Mouse (Mus musculus) lung, postnatal 0 days (tissue): ENCODE results near the gene Zfp428. TPM values are rescaled to one million over a fixed set of nuclear protein-coding genes. Genes with fewer than 3 reads are reported as not detected.
A peak's percentile ranks its signal among the peaks of the same experiment; 100 is the strongest.
"Not testable (repeated sequence)": the region's sequence is repeated elsewhere in the genome, so short reads cannot be mapped to it uniquely, and the experiment has no call there.

ENCODE experiments used
- ATAC-seq: fragments of 200-750 bp; cut with Nextera tagmentation; 2 replicates; pipeline ENCODE4 v1.8.0; 2017; ENCODE audit warnings: moderate library complexity
- DNase-seq: peaks from one replicate; pipeline ENCODE4 v3.0.0-alpha.2; 2016; ENCODE audit warnings: low spot score
- H3K27ac ChIP-seq: fragments of 300-500 bp; sonication (generic); 2 replicates; pipeline ENCODE4 v1.5.1; 2014; ENCODE audit warnings: antibody characterized with exemption, mild to moderate bottlenecking, low read length, mixed read lengths
- H3K27me3 ChIP-seq: fragments of 300-500 bp; sonication (generic); replicated peaks from 2 replicates; pipeline ENCODE4 v1.6.1; 2014; ENCODE audit warnings: low read length, mixed read lengths; ENCODE audit not compliant: insufficient read depth
- H3K36me3 ChIP-seq: fragments of 300-500 bp; sonication (generic); 2 replicates; pipeline ENCODE4 v1.6.1; 2014; ENCODE audit warnings: low read length, mixed read lengths; ENCODE audit not compliant: insufficient read depth
- H3K4me1 ChIP-seq: fragments of 300-500 bp; sonication (generic); 2 replicates; pipeline ENCODE4 v1.6.1; 2014; ENCODE audit warnings: antibody characterized with exemption, low read depth, low read length, mixed read lengths; ENCODE audit not compliant: insufficient read depth
- H3K4me2 ChIP-seq: fragments of 300-500 bp; sonication (generic); replicated peaks from 2 replicates; pipeline ENCODE4 v1.6.1; 2014; ENCODE audit warnings: low read depth, mild to moderate bottlenecking, low read length, moderate library complexity, mixed read lengths
- H3K4me3 ChIP-seq: fragments of 300-500 bp; sonication (generic); 2 replicates; pipeline ENCODE4 v1.5.1; 2014; ENCODE audit warnings: low read depth, low read length
- H3K9ac ChIP-seq: fragments of 300-500 bp; sonication (generic); replicated peaks from 2 replicates; pipeline ENCODE4 v1.6.1; 2014; ENCODE audit warnings: low read depth, mild to moderate bottlenecking
- H3K9me3 ChIP-seq: fragments of 300-500 bp; sonication (generic); 2 replicates; pipeline ENCODE4 v1.6.1; 2016; ENCODE audit warnings: low read length, mixed read lengths
- CTCF ChIP-seq: IDR thresholded peaks from 2 replicates; pipeline ENCODE4 v1.5.1; 2016; ENCODE audit warnings: antibody characterized with exemption, mild to moderate bottlenecking
- EP300 ChIP-seq: IDR thresholded peaks from 2 replicates; pipeline ENCODE4 v1.6.1; 2016; ENCODE audit warnings: antibody characterized with exemption, mild to moderate bottlenecking, control low read depth
- WGBS: fragments of 180-500 bp; shearing (Covaris S2); extraction: QIAGEN DNeasy Blood & Tissue Kit; methylation state at CpG from one replicate; pipeline ENCODE4 v1.1.7; 2014; 5-methylcytosine and 5-hydroxymethylcytosine counted together
- polyA plus RNA-seq: library from polyadenylated mRNA; unstranded; fragments of >200 nt; fragmentation: Nextera tagmentation; extraction: Ambion mirVana; gene quantifications from 2 replicates; pipeline ENCODE4 v1.2.1, GENCODE M21; 2015

Zfp428 gene
- polyA plus RNA-seq, 1 experiment from 2014 or later, result 17.0 TPM

- H3K27ac ChIP-seq, result peak overlapping the region; percentile 90
- under 1% methylated on average over 20 of the region's 20 CpGs for WGBS
Observed at GRCm38 (mm10) chr7:24507726-24508114, 914 bp downstream of the Zfp428 start.

DNA sequence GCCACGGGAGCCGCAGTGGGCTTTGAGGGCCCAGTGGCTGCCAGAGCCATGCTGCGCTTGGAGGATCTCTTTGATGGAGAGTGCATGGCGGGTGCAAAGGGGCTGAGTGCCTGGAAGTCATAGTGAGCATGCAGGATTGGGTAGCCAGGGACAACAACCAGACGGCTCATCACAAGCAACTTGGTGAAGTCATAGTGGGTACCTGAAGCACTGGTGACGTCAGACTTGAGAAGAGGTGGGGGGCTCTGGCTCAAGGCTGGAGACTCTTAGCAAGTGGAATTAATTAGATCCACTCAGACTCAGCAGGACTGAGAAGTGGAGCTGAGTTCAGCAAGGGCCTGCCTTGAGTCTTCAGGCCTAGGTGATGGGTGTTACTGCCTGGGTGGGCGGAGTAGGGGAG lies 5.5 kb downstream of the Zfp428 start, which contains the start of gene AC161166.1:
Gene AC161166.1, minus strand, starts transcription at position 101 of the 400 bp plus-strand sequence.
- Histone ChIP-seq H3K4me2 (no peak within 1 kb of the TSS), H3K36me3 (no peaks in the 10 kb centered on the region), H3K27me3 (no peaks in the 10 kb centered on the region), H3K27ac (no peak within 1 kb of the TSS), H3K4me3 (no peak within 1 kb of the TSS), H3K9me3 (no peaks in the 10 kb centered on the region), H3K9ac (no peak within 1 kb of the TSS), H3K4me1 (no peaks in the 10 kb centered on the region; the same call in 1 of the 2 replicates)
- DNase-seq (no peak), ATAC-seq (no peak)
- WGBS, result 92% methylated on average over 7 of the region's 7 CpGs
- TF ChIP-seq CTCF (no peak), EP300 (no peak)

More at GRCm38 (mm10) chr7:24507726-24508114, 914 bp downstream of the Zfp428 start:
- peak overlapping the region; percentile 66 for H3K4me3 ChIP-seq
- ATAC-seq (no peak), DNase-seq (no peak)
- TF ChIP-seq CTCF (no peak), EP300 (no peak)
- peaks cover 3% of the 10 kb centered on the region for H3K4me1 ChIP-seq
- peak overlapping the region; percentile 78 for H3K9ac ChIP-seq
- no peaks in the 10 kb centered on the region for H3K36me3 ChIP-seq
- peak overlapping the region; percentile 76 for H3K4me2 ChIP-seq
- no peaks in the 10 kb centered on the region for H3K27me3 ChIP-seq
- H3K9me3 ChIP-seq, result no peaks in the 10 kb centered on the region

- not testable (repeated sequence) for DNase-seq, ATAC-seq, H3K9ac ChIP-seq, H3K9me3 ChIP-seq, H3K4me1 ChIP-seq, H3K27me3 ChIP-seq, H3K4me2 ChIP-seq, H3K27ac ChIP-seq, H3K36me3 ChIP-seq, H3K4me3 ChIP-seq
- WGBS, result 76% methylated on average over 8 of the region's 8 CpGs
Observed at GRCm38 (mm10) chr7:24516319-24516718, 9.5 kb downstream of the Zfp428 start.

DNA sequence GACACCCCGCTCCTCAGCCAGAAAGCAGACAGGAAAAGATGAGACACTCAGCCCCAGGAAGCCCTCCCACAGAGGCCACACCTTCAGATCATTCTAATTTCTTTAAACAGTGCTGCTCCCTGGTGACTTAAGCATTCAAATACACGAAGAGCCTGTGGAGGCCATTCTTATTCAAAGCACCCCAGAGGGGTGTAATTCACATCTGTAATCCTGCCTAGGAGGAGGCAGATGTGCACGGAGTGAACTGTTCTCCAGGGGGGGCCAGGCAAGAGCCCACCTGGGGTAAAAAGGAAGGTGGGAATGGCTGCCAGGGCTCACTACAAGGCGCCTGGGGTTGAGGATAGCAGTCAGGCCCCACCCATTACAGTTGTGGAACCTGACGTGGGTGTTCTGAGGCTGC lies 10.3 kb downstream of the Zfp428 start:
- Histone ChIP-seq H3K9ac (no peak overlapping the region), H3K36me3 (no peaks in the 10 kb centered on the region), H3K4me3 (no peak overlapping the region), H3K9me3 (no peaks in the 10 kb centered on the region), H3K27me3 (no peaks in the 10 kb centered on the region), H3K4me2 (no peak overlapping the region), H3K4me1 (no peaks in the 10 kb centered on the region), H3K27ac (no peak overlapping the region)
- TF ChIP-seq CTCF (no peak), EP300 (no peak)
- ATAC-seq, result no peak
- no peak for DNase-seq
- 49% methylated on average over 5 of the region's 5 CpGs for WGBS

DNA sequence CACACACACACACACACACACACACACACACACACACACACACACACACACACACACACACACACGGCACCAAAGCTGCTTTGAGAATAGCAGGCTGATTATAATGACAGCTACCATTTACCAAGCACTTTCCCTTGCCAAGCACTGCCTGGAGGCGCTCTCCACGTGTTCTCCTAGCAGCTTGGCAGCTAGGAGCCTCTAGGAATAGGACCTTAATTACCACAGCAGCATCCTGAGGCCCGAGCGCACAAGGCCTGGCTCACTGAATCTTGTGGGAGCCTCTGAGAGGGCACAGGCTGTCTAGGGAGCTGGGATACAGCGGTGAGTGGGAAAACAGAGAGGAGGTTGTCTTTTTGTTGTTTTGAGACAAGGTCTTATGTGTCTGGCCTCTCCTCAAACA lies 10.8 kb downstream of the Zfp428 start:
- no peak overlapping the region for H3K9ac ChIP-seq
- no peak for TF ChIP-seq CTCF
- no peaks in the 10 kb centered on the region for H3K4me1 ChIP-seq
- no peaks in the 10 kb centered on the region for H3K36me3 ChIP-seq
- H3K4me3 ChIP-seq, result no peak overlapping the region
- no peak for DNase-seq
- H3K4me2 ChIP-seq, result no peak overlapping the region
- no peaks in the 10 kb centered on the region for H3K9me3 ChIP-seq
- H3K27ac ChIP-seq, result no peak overlapping the region
- 74% methylated on average over 6 of the region's 6 CpGs for WGBS
- no peaks in the 10 kb centered on the region for H3K27me3 ChIP-seq
- ATAC-seq, result no peak

DNA sequence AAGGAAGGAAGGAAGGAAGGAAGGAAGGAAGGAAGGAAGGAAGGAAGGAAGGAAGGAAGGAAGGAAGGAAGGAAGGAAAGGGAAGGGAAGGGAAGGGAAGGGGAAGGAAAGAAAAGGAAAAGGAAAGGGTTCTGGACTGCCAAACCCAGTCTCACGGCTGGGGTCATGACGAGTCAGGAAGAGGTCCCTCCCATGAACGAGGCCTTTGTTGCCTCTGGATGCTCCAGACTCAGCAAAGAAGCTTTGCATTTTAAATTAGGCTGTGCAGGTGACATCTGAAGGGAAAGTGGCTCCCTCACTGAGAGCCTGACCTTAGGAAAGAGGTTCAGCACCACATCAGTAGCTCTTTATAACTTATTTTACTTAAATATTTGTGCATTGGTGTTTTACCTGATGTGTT lies 12.3 kb downstream of the Zfp428 start:
- Histone ChIP-seq H3K4me2 (no peak overlapping the region), H3K4me1 (no peaks in the 10 kb centered on the region), H3K27ac (no peak overlapping the region), H3K4me3 (no peak overlapping the region), H3K27me3 (no peaks in the 10 kb centered on the region), H3K9ac (no peak overlapping the region), H3K36me3 (no peaks in the 10 kb centered on the region), H3K9me3 (no peaks in the 10 kb centered on the region)
- WGBS, result 37% methylated on average over 3 of the region's 3 CpGs
- no peak for ATAC-seq
- DNase-seq, result no peak
- TF ChIP-seq CTCF, result no peak
- TF ChIP-seq EP300, result no peak

DNA sequence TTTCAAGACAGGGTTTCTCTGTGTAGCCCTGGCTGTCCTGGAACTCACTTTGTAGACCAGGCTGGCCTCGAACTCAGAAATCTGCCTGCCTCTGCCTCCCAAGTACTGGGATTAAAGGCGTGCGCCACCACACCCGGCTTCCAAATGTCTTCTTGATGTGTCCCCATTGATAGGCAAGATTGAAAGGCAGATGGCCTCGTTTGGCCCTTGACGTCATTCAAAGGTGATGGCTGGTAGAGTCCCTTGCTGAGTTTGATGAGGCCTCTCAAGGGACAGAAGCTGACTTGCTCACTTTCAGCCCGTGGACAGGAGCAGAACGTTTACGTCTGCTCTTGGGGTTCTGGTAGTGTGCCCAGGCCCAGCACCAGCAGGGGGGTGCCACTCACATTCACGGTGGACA lies 13.2 kb downstream of the Zfp428 start:
- 87% methylated on average over 9 of the region's 10 CpGs for WGBS

More for the DNA sequence above, 13.2 kb downstream of the Zfp428 start:
- DNase-seq, H3K36me3 ChIP-seq, H3K4me2 ChIP-seq, H3K27me3 ChIP-seq, ATAC-seq, H3K4me3 ChIP-seq, H3K27ac ChIP-seq, H3K9ac ChIP-seq, H3K4me1 ChIP-seq, H3K9me3 ChIP-seq: not testable (repeated sequence)
